ENCODE assay signal across 22 mouse cellular contexts in the genomic region with DNA sequence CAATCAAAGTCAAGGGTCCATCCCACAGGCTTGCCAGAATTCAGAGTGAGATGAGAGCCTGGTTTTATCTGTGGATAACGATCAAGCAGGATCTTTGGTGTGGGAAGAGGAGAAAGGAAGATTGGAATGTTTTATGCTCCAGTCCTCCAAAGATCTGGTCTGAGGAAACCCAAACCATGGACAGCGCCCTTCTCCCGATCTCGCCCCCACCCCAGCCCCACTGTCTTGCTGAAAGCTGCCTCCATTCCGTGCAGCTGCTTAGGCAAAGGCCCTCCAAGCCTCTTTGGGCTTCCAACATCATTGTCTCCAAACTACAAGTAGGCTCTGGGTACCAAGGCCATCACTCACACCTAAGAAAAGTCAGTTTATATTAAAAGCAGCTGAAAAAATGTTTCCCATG.
DNase-seq lines count a peak whose midpoint lies in the region; ATAC-seq lines count a peak whose summit lies in the region.
"Had no signal": no experiment of that assay in that cellular context is flagged by ENCODE, and none has a peak within 500 bp of the region (broad histone marks: within the 10 kb centered on the region; RNA-seq: fewer than 3 reads in every experiment).

No protein-coding gene starts in this region.

- no peaks in the 10 kb centered on the region for H3K27me3 ChIP-seq in hindbrain, embryonic 11.5 days (ENCODE audit: control insufficient read depth, insufficient read depth, low read length)
- H3K27me3 ChIP-seq in hindbrain, embryonic 16.5 days (replicated peaks; ENCODE audit: control insufficient read depth, insufficient read depth, low read length) = no peaks in the 10 kb centered on the region
- no peaks in the 10 kb centered on the region for H3K27me3 ChIP-seq in neural tube, embryonic 15.5 days (replicated peaks)
- H3K27me3 ChIP-seq in embryonic facial prominence, embryonic 11.5 days (ENCODE audit: control insufficient read depth, insufficient read depth, low read length) = no peaks in the 10 kb centered on the region
- H3K27me3 ChIP-seq: embryonic facial prominence, embryonic 12.5 days; heart, embryonic 12.5 days; limb, embryonic 13.5 days; neural tube, embryonic 12.5 days; stomach, embryonic 15.5 days had no signal

- H3K4me3 ChIP-seq in hindbrain, embryonic 11.5 days (ENCODE audit: low read depth, low read length) = no peak overlapping the region
- no peak overlapping the region for H3K4me3 ChIP-seq in hindbrain, embryonic 16.5 days (ENCODE audit: low read length)
- no peak overlapping the region for H3K4me3 ChIP-seq in neural tube, embryonic 15.5 days (replicated peaks)
- H3K4me3 ChIP-seq in embryonic facial prominence, embryonic 11.5 days (ENCODE audit: low read depth, low read length) = no peak overlapping the region
- H3K4me3 ChIP-seq: embryonic facial prominence, embryonic 12.5 days; heart, embryonic 12.5 days; limb, embryonic 13.5 days; neural tube, embryonic 12.5 days; stomach, embryonic 15.5 days had no signal

- no peak overlapping the region for H3K4me2 ChIP-seq in hindbrain, embryonic 11.5 days (replicated peaks; ENCODE audit: low read depth, low read length)
- H3K4me2 ChIP-seq in hindbrain, embryonic 16.5 days (ENCODE audit: low read length) = no peak overlapping the region
- H3K4me2 ChIP-seq in neural tube, embryonic 15.5 days = no peak overlapping the region
- no peak overlapping the region for H3K4me2 ChIP-seq in embryonic facial prominence, embryonic 11.5 days (ENCODE audit: low read depth, low read length)
- H3K4me2 ChIP-seq: embryonic facial prominence, embryonic 12.5 days; heart, embryonic 12.5 days; limb, embryonic 13.5 days; neural tube, embryonic 12.5 days; stomach, embryonic 15.5 days had no signal

- no peaks in the 10 kb centered on the region for H3K9me3 ChIP-seq in hindbrain, embryonic 11.5 days (ENCODE audit: control insufficient read depth, low read length)
- H3K9me3 ChIP-seq in hindbrain, embryonic 16.5 days (ENCODE audit: control insufficient read depth, low read length) = no peaks in the 10 kb centered on the region
- no peaks in the 10 kb centered on the region for H3K9me3 ChIP-seq in neural tube, embryonic 15.5 days (replicated peaks)
- H3K9me3 ChIP-seq in embryonic facial prominence, embryonic 11.5 days (replicated peaks; ENCODE audit: control insufficient read depth, low read length) = no peaks in the 10 kb centered on the region
- H3K9me3 ChIP-seq: embryonic facial prominence, embryonic 12.5 days; heart, embryonic 12.5 days; limb, embryonic 13.5 days; neural tube, embryonic 12.5 days; stomach, embryonic 15.5 days had no signal

- H3K9ac ChIP-seq in hindbrain, embryonic 11.5 days (ENCODE audit: low read depth, low read length) = no peak overlapping the region
- no peak overlapping the region for H3K9ac ChIP-seq in hindbrain, embryonic 16.5 days (ENCODE audit: low read depth, low read length)
- no peak overlapping the region for H3K9ac ChIP-seq in neural tube, embryonic 15.5 days (replicated peaks)
- no peak overlapping the region for H3K9ac ChIP-seq in embryonic facial prominence, embryonic 11.5 days (replicated peaks; ENCODE audit: low read length)
- H3K9ac ChIP-seq: embryonic facial prominence, embryonic 12.5 days; heart, embryonic 12.5 days; limb, embryonic 13.5 days; neural tube, embryonic 12.5 days; stomach, embryonic 15.5 days had no signal

- no peak for ATAC-seq in hindbrain, embryonic 11.5 days (ENCODE audit: low FRiP score)
- no peak for ATAC-seq in hindbrain, embryonic 16.5 days
- ATAC-seq in neural tube, embryonic 15.5 days (ENCODE audit: low FRiP score) = no peak
- ATAC-seq in embryonic facial prominence, embryonic 11.5 days (replicated peaks; ENCODE audit: insufficient number of reproducible peaks, low FRiP score, low TSS enrichment, low read depth) = no peak
- ATAC-seq in activated CD4-positive, CD25-positive, alpha-beta regulatory T cell, adult 4 months = no peak
- ATAC-seq: midbrain, embryonic 16.5 days had no signal

- peak; percentile 25 for DNase-seq in hindbrain, embryonic 11.5 days (ENCODE audit: low spot score)
- peak; percentile 26 for DNase-seq in neural tube, embryonic 10.5 days (ENCODE audit: extremely low spot score, low spot score)
- peak; percentile 69 for DNase-seq in embryonic facial prominence, embryonic 11.5 days (ENCODE audit: low spot score)
- no peak for DNase-seq in adrenal gland, postnatal 36 days
- no peak for DNase-seq in urinary bladder, postnatal 14 days (ENCODE audit: low spot score)
- DNase-seq: adrenal gland, adult 8-10 months; B cell, adult 2 months; cerebellum, adult 8-10 months; gastrocnemius, postnatal 25 days; heart, postnatal 36 days; layer of hippocampus, postnatal 36 days; lung, adult 2 months; thymus, postnatal 36 days had no signal

- H3K27ac ChIP-seq in hindbrain, embryonic 11.5 days (ENCODE audit: low read depth, low read length) = no peak overlapping the region
- no peak overlapping the region for H3K27ac ChIP-seq in hindbrain, embryonic 16.5 days (ENCODE audit: low read depth, low read length)
- no peak overlapping the region for H3K27ac ChIP-seq in neural tube, embryonic 15.5 days (replicated peaks)
- no peak overlapping the region for H3K27ac ChIP-seq in embryonic facial prominence, embryonic 11.5 days (replicated peaks; ENCODE audit: low read depth, low read length)
- H3K27ac ChIP-seq: embryonic facial prominence, embryonic 12.5 days; limb, embryonic 13.5 days; neural tube, embryonic 12.5 days; stomach, embryonic 15.5 days had no signal

- H3K4me1 ChIP-seq in hindbrain, embryonic 11.5 days (replicated peaks; ENCODE audit: control insufficient read depth, insufficient read depth, low read length) = no peaks in the 10 kb centered on the region
- peaks cover under 1% of the 10 kb centered on the region; the same call in 1 of the 2 replicates for H3K4me1 ChIP-seq in hindbrain, embryonic 16.5 days (ENCODE audit: control insufficient read depth, insufficient read depth, low read depth, low read length)
- H3K4me1 ChIP-seq in neural tube, embryonic 15.5 days = peaks cover under 1% of the 10 kb centered on the region; the same call in 1 of the 2 replicates
- no peaks in the 10 kb centered on the region for H3K4me1 ChIP-seq in embryonic facial prominence, embryonic 11.5 days (ENCODE audit: control insufficient read depth, insufficient read depth, low read length)
- H3K4me1 ChIP-seq: embryonic facial prominence, embryonic 12.5 days; heart, embryonic 12.5 days; limb, embryonic 13.5 days; neural tube, embryonic 12.5 days; stomach, embryonic 15.5 days had no signal

- H3K36me3 ChIP-seq in hindbrain, embryonic 11.5 days (ENCODE audit: control insufficient read depth, insufficient read depth, low read length) = no peaks in the 10 kb centered on the region
- no peaks in the 10 kb centered on the region for H3K36me3 ChIP-seq in hindbrain, embryonic 16.5 days (ENCODE audit: control insufficient read depth, insufficient read depth, low read length)
- H3K36me3 ChIP-seq in neural tube, embryonic 15.5 days = no peaks in the 10 kb centered on the region
- H3K36me3 ChIP-seq in embryonic facial prominence, embryonic 11.5 days (replicated peaks; ENCODE audit: control insufficient read depth, insufficient read depth, low read depth, low read length) = no peaks in the 10 kb centered on the region
- H3K36me3 ChIP-seq: embryonic facial prominence, embryonic 12.5 days; heart, embryonic 12.5 days; limb, embryonic 13.5 days; neural tube, embryonic 12.5 days; stomach, embryonic 15.5 days had no signal

- 47% methylated on average over 5 of the region's 5 CpGs for WGBS in hindbrain, embryonic 11.5 days
- WGBS in hindbrain, embryonic 16.5 days = 40% methylated on average over 5 of the region's 5 CpGs
- WGBS in neural tube, embryonic 15.5 days = 57% methylated on average over 5 of the region's 5 CpGs
- 35% methylated on average over 5 of the region's 5 CpGs for WGBS in embryonic facial prominence, embryonic 11.5 days

Comparison
In these comparisons a context has a peak if more than half of its experiments do, and no peak if none do; other contexts are left out.
1. DNase-seq: peak in hindbrain, embryonic 11.5 days (single experiment), neural tube, embryonic 10.5 days (single experiment) and embryonic facial prominence, embryonic 11.5 days (single experiment); none in adrenal gland, postnatal 36 days (0 of 2) and urinary bladder, postnatal 14 days (single experiment).